Mouse (Mus musculus) monocyte, adult 59 days (primary cell): Measurements from ENCODE around the gene Poc1b. TPM values are rescaled to one million over a fixed set of nuclear protein-coding genes. Genes with fewer than 3 reads are reported as not detected.

Source experiments
- total RNA-seq, 2 experiments: library from RNA; stranded (reverse); gene quantifications; one replicate each; pipeline ENCODE4 v1.2.4; 2023

Poc1b gene
- 10 to 100 TPM; 11.4 to 11.6 TPM for total RNA-seq

GRCm38 (mm10) chr10:99106703-99107631 is at the start of gene Poc1b:
Poc1b (plus strand) TSS chr10:99107036.

GRCm38 (mm10) chr10:99107964-99108363 is 1.1 kb downstream of the Poc1b start, which contains the start of gene Galnt4:
Galnt4 (plus strand) TSS chr10:99108159.

GRCm38 (mm10) chr10:99126225-99126624 is 19.4 kb downstream of the Poc1b start, which contains the start of gene Phxr2:
Phxr2 (minus strand) TSS chr10:99126325.

Other genes with a start within 250 kb of the Poc1b start
- gene Atp2b1, start 192.6 kb upstream of the Poc1b start, total RNA-seq: 100 to 1,000 TPM; 390 to 401 TPM
- gene Galnt4, start 1.1 kb downstream of the Poc1b start, total RNA-seq: 1 to 10 TPM; 7.2 to 8.8 TPM
- gene Phxr2, start 19.3 kb downstream of the Poc1b start, total RNA-seq: not detected
- 100 to 1,000 TPM; 280 to 360 TPM for gene Dusp6, start 156.2 kb downstream of the Poc1b start, total RNA-seq